Mouse (Mus musculus) kidney, embryonic 16.5 days (tissue): ENCODE measurements around the gene Cmip. TPM values are rescaled to one million over a fixed set of nuclear protein-coding genes. Genes with fewer than 3 reads are reported as not detected.

Experiments
- ATAC-seq: fragments of 200-750 bp; cut with Nextera tagmentation; 2 replicates; pipeline ENCODE4 v1.8.0; 2017; ENCODE audit warnings: moderate TSS enrichment; ENCODE audit not compliant: low FRiP score, low TSS enrichment
- H3K27ac ChIP-seq: fragments of 300-500 bp; sonication (generic); 2 replicates; pipeline ENCODE4 v1.5.1; 2014; ENCODE audit warnings: low read length
- H3K27me3 ChIP-seq: fragments of 300-500 bp; sonication (generic); 2 replicates; pipeline ENCODE4 v1.6.1; 2014; ENCODE audit warnings: low read length, control low read depth, mixed read lengths; ENCODE audit not compliant: insufficient read depth
- H3K36me3 ChIP-seq: fragments of 300-500 bp; sonication (generic); 2 replicates; pipeline ENCODE4 v1.6.1; 2014; ENCODE audit warnings: low read length, control low read depth, mixed read lengths; ENCODE audit not compliant: insufficient read depth
- H3K4me1 ChIP-seq: fragments of 300-500 bp; sonication (generic); 2 replicates; pipeline ENCODE4 v1.6.1; 2014; ENCODE audit warnings: low read length, control low read depth, mixed read lengths; ENCODE audit not compliant: insufficient read depth
- H3K4me2 ChIP-seq: fragments of 300-500 bp; sonication (generic); replicated peaks from 2 replicates; pipeline ENCODE4 v1.6.1; 2014; ENCODE audit warnings: low read depth, low read length
- H3K4me3 ChIP-seq: fragments of 300-500 bp; sonication (generic); 2 replicates; pipeline ENCODE4 v1.5.1; 2014; ENCODE audit warnings: mild to moderate bottlenecking, low read length
- H3K9ac ChIP-seq: fragments of 300-500 bp; sonication (generic); replicated peaks from 2 replicates; pipeline ENCODE4 v1.6.1; 2014; ENCODE audit warnings: low read length
- H3K9me3 ChIP-seq: fragments of 300-500 bp; sonication (generic); 2 replicates; pipeline ENCODE4 v1.6.1; 2016; ENCODE audit warnings: low read length, control low read depth
- WGBS: fragments of 180-500 bp; shearing (Covaris S2); extraction: QIAGEN DNeasy Blood & Tissue Kit; methylation state at CpG from one replicate; pipeline ENCODE4 v1.1.7; 2014; 5-methylcytosine and 5-hydroxymethylcytosine counted together
- polyA plus RNA-seq: library from polyadenylated mRNA; unstranded; fragments of >200 nt; fragmentation: Nextera tagmentation; extraction: Ambion mirVana; gene quantifications from 2 replicates; pipeline ENCODE4 v1.2.1, GENCODE M21; 2015

Cmip gene
- polyA plus RNA-seq, 1 experiment from 2014 or later: 21.0 TPM

DNA sequence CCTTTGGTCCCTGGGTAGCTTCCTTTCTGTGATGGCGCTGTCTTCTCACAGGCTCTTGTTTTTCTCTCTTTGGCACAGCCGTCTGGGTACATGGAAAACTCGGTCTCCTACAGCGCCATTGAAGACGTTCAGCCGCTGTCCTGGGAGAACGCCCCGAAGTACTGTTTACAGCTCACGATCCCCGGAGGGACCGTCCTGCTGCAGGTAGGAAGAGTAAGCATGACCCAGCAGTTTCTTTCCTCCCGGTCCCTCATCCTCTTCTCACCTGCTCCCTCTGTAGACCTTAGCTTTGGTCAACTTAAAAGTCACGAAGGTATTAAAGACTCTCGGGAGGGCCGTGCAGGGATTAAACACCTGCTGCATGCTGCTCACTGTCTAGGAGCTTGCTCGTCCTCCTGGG lies 120.1 kb downstream of the Cmip start:
- 82% methylated on average over 16 of the region's 16 CpGs for WGBS
- peaks cover 27% of the 10 kb centered on the region for H3K4me1 ChIP-seq
- H3K36me3 ChIP-seq: 0 out of 2 replicates have a peak, but pooled peaks cover 4% of the 10 kb centered on the region
- H3K4me2 ChIP-seq: no peak overlapping the region
- H3K9ac ChIP-seq: no peak overlapping the region
- no peak overlapping the region for H3K4me3 ChIP-seq
- H3K27ac ChIP-seq: no peak overlapping the region
- no peak for ATAC-seq
- H3K27me3 ChIP-seq: no peaks in the 10 kb centered on the region
- no peaks in the 10 kb centered on the region for H3K9me3 ChIP-seq

- 55% methylated on average over 7 of the region's 7 CpGs for WGBS
- ATAC-seq: no peak; the same call in 1 of the 2 replicates
These were observed 121.8 kb downstream of the Cmip start for GRCm38 (mm10) chr8:117378625-117379024.

GRCm38 (mm10) chr8:117379131-117379530 lies 122.3 kb downstream of the Cmip start:
- WGBS: 56% methylated on average over 10 of the region's 10 CpGs
- Histone ChIP-seq H3K9me3 (peaks cover 2% of the 10 kb centered on the region; the same call in 1 of the 2 replicates), H3K4me3 (no peak overlapping the region), H3K9ac (no peak overlapping the region), H3K27ac (no peak overlapping the region), H3K4me1 (peaks cover 10% of the 10 kb centered on the region; the same call in 1 of the 2 replicates), H3K36me3 (0 out of 2 replicates have a peak, but pooled peaks cover 6% of the 10 kb centered on the region), H3K27me3 (no peaks in the 10 kb centered on the region), H3K4me2 (no peak overlapping the region)
- peak; percentile 60 for ATAC-seq

More at GRCm38 (mm10) chr8:117378625-117379024, 121.8 kb downstream of the Cmip start:
- Histone ChIP-seq H3K36me3 (0 out of 2 replicates have a peak, but pooled peaks cover 4% of the 10 kb centered on the region), H3K9ac (no peak overlapping the region), H3K27ac (no peak overlapping the region), H3K4me3 (no peak overlapping the region), H3K4me1 (peaks cover 11% of the 10 kb centered on the region), H3K9me3 (no peaks in the 10 kb centered on the region), H3K4me2 (no peak overlapping the region), H3K27me3 (no peaks in the 10 kb centered on the region)

- 72% methylated on average over 8 of the region's 8 CpGs for WGBS
- peak overlapping the region; percentile 39; the same call in 1 of the 2 replicates for H3K27ac ChIP-seq
- peaks cover 10% of the 10 kb centered on the region; the same call in 1 of the 2 replicates for H3K4me1 ChIP-seq
- 0 out of 2 replicates have a peak, but pooled peaks cover 11% of the 10 kb centered on the region for H3K36me3 ChIP-seq
- H3K9me3 ChIP-seq: peaks cover 7% of the 10 kb centered on the region
- H3K27me3 ChIP-seq: no peaks in the 10 kb centered on the region
- H3K4me2 ChIP-seq: no peak overlapping the region
- ATAC-seq: no peak
- H3K9ac ChIP-seq: no peak overlapping the region
- no peak overlapping the region for H3K4me3 ChIP-seq
These were observed 123.9 kb downstream of the Cmip start for GRCm38 (mm10) chr8:117380796-117381195.

- H3K36me3 ChIP-seq: 0 out of 2 replicates have a peak, but pooled peaks cover 7% of the 10 kb centered on the region
- peaks cover 18% of the 10 kb centered on the region for H3K4me1 ChIP-seq
- no peak overlapping the region for H3K27ac ChIP-seq
- WGBS: 74% methylated on average over 2 of the region's 2 CpGs
- no peak overlapping the region for H3K4me2 ChIP-seq
- no peak overlapping the region for H3K4me3 ChIP-seq
- ATAC-seq: no peak
- no peak overlapping the region for H3K9ac ChIP-seq
- H3K9me3 ChIP-seq: peaks cover 7% of the 10 kb centered on the region
- H3K27me3 ChIP-seq: no peaks in the 10 kb centered on the region
These were observed 129.3 kb downstream of the Cmip start for GRCm38 (mm10) chr8:117386142-117386541.

- H3K9me3 ChIP-seq: peaks cover 7% of the 10 kb centered on the region
- ATAC-seq: no peak
- WGBS: 54% methylated on average over 10 of the region's 10 CpGs
- H3K4me3 ChIP-seq: no peak overlapping the region
- H3K36me3 ChIP-seq: 0 out of 2 replicates have a peak, but pooled peaks cover 7% of the 10 kb centered on the region
- H3K27ac ChIP-seq: peak overlapping the region; percentile 51; the same call in 1 of the 2 replicates
- peaks cover 22% of the 10 kb centered on the region for H3K4me1 ChIP-seq
- no peak overlapping the region for H3K9ac ChIP-seq
- H3K4me2 ChIP-seq: no peak overlapping the region
- H3K27me3 ChIP-seq: no peaks in the 10 kb centered on the region
These were observed 130.8 kb downstream of the Cmip start for GRCm38 (mm10) chr8:117387642-117388041.

DNA sequence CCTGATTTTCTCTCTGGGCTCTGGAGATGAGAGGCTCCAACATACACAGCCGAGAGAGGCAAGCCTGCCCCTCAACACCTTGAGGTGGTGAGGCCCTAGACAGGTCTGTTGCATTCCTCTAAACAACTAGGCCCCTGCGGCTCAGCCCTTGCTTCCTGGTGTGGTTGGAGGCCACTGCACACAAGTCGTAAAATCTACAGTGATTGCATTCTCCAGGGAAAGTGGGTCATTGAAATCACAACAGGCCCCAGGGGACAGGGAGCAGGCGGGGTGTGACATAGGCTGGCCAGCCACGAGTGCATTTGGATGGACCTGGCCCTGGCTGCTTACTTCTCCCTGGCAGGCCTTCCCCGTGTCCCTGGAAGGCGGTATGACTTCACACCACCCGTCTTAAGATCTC lies 131.5 kb downstream of the Cmip start:
- Histone ChIP-seq H3K9me3 (peaks cover 7% of the 10 kb centered on the region), H3K4me2 (no peak overlapping the region), H3K27ac (peak overlapping the region; percentile 51; the same call in 1 of the 2 replicates), H3K36me3 (0 out of 2 replicates have a peak, but pooled peaks cover 7% of the 10 kb centered on the region), H3K27me3 (no peaks in the 10 kb centered on the region), H3K9ac (no peak overlapping the region), H3K4me1 (peaks cover 22% of the 10 kb centered on the region), H3K4me3 (no peak overlapping the region)
- 26% methylated on average over 8 of the region's 8 CpGs for WGBS
- ATAC-seq: peak; percentile 68

DNA sequence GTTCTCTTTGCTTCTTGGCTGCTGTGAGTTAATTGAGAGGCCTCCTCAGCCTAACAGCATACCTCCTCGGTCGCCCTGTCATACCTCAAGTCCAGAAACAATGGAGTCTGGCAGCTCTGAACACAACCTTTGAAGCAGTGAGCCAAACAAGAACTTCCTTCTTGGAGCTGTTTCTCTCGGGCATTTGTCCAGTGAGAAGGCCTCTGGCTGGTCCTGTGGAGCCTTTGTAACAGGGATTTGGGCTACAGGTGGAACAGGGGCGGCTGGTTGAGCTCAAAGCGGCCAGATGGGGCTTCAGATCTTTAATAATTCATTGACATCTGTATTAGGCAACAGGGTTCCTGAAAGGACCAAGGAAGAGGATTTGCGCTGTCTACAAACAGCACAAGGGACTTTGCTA lies 137.0 kb downstream of the Cmip start:
- H3K4me2 ChIP-seq: no peak overlapping the region
- WGBS: 77% methylated on average over 6 of the region's 6 CpGs
- no peak for ATAC-seq
- peaks cover 13% of the 10 kb centered on the region; the same call in 1 of the 2 replicates for H3K4me1 ChIP-seq
- H3K27me3 ChIP-seq: no peaks in the 10 kb centered on the region
- peaks cover 12% of the 10 kb centered on the region for H3K36me3 ChIP-seq
- no peak overlapping the region for H3K9ac ChIP-seq
- no peak overlapping the region for H3K27ac ChIP-seq
- H3K4me3 ChIP-seq: no peak overlapping the region
- no peaks in the 10 kb centered on the region; the same call in 1 of the 2 replicates for H3K9me3 ChIP-seq

DNA sequence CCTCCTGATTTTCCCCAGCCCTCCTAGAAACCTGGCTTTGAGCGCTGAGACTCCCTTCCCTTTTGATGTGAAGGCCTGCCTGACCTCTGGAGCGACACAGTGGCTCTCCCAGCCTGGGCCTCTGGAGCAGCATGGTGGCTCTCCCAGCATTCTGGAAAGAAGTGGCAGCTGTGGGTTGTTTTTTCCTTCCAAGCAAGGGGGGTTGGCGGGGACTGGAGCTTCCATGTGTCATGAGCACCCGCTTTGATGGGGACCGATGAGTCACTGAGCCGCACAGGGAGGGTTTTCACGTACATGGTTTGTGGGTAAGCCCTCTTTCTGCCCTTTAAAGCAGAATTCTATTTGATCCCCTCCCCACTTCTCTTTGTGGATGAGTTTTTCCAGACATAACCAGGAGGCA lies 138.2 kb downstream of the Cmip start:
- ATAC-seq: peak; percentile 14; the same call in 1 of the 2 replicates
- 49% methylated on average over 7 of the region's 7 CpGs for WGBS

DNA sequence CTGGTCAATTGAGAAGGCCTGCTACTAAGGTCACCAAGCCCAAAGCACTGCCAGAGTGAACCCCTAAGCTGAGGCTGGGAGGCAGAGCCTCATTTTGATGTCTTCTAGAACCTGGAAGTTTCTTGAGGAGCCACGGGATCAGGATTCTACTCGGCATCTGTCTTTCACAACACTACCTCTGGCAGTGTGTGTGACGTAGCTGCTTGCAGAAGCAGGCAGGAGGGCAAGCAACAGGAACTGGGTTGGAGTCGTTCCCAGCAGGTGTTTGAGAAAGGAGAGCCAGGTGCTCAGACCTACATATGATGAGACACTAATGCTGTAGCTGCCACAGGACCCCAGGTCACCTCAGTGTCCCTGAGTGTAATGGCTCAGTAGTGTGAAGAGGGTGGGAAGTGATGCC lies 140.0 kb downstream of the Cmip start:
- WGBS: 93% methylated on average over 4 of the region's 4 CpGs

More for the DNA sequence above, 138.2 kb downstream of the Cmip start:
- no peaks in the 10 kb centered on the region; the same call in 1 of the 2 replicates for H3K9me3 ChIP-seq
- no peak overlapping the region for H3K4me2 ChIP-seq
- H3K27ac ChIP-seq: peak overlapping the region; percentile 36; the same call in 1 of the 2 replicates
- no peaks in the 10 kb centered on the region for H3K27me3 ChIP-seq
- no peak overlapping the region for H3K4me3 ChIP-seq
- H3K4me1 ChIP-seq: peaks cover 12% of the 10 kb centered on the region; the same call in 1 of the 2 replicates
- peaks cover 12% of the 10 kb centered on the region for H3K36me3 ChIP-seq
- H3K9ac ChIP-seq: no peak overlapping the region

More for the DNA sequence above, 140.0 kb downstream of the Cmip start:
- no peaks in the 10 kb centered on the region for H3K27me3 ChIP-seq
- no peak overlapping the region for H3K9ac ChIP-seq
- H3K36me3 ChIP-seq: peaks cover 12% of the 10 kb centered on the region
- H3K4me1 ChIP-seq: 0 out of 2 replicates have a peak, but pooled peaks cover 6% of the 10 kb centered on the region
- no peaks in the 10 kb centered on the region; the same call in 1 of the 2 replicates for H3K9me3 ChIP-seq
- ATAC-seq: no peak
- no peak overlapping the region for H3K4me3 ChIP-seq
- H3K27ac ChIP-seq: no peak overlapping the region
- H3K4me2 ChIP-seq: no peak overlapping the region
